Mouse (Mus musculus) ES-Bruce4 (cell line): Measurements from ENCODE around the gene Zcchc17. TPM values are rescaled to one million over a fixed set of nuclear protein-coding genes. Genes with fewer than 3 reads are reported as not detected.

Source experiments
- H3K27ac ChIP-seq: 2 replicates; pipeline ENCODE4 v1.5.1; 2012; ENCODE audit warnings: low read length, inconsistent platforms; ENCODE audit not compliant: insufficient read depth
- H3K27me3 ChIP-seq: 2 replicates; pipeline ENCODE4 v1.6.1; 2012; ENCODE audit warnings: mild to moderate bottlenecking, low read length, inconsistent platforms; ENCODE audit not compliant: control insufficient read depth, poor library complexity, insufficient read depth, severe bottlenecking
- H3K36me3 ChIP-seq: 2 replicates; pipeline ENCODE4 v1.6.1; 2012; ENCODE audit warnings: inconsistent platforms, mild to moderate bottlenecking, low read length, moderate library complexity; ENCODE audit not compliant: control insufficient read depth, poor library complexity, insufficient read depth, severe bottlenecking
- H3K4me1 ChIP-seq: one replicate; pipeline ENCODE4 v1.8.1; 2011; ENCODE audit warnings: low read length; ENCODE audit not compliant: control insufficient read depth, insufficient read depth
- H3K4me3 ChIP-seq: 2 replicates; pipeline ENCODE4 v1.5.1; 2011; ENCODE audit warnings: low read depth, mild to moderate bottlenecking, low read length
- H3K9ac ChIP-seq: 2 replicates; pipeline ENCODE4 v1.6.1; 2012; ENCODE audit warnings: low read depth, mild to moderate bottlenecking, inconsistent platforms; ENCODE audit not compliant: poor library complexity, severe bottlenecking
- H3K9me3 ChIP-seq: replicated peaks from 2 replicates; pipeline ENCODE4 v1.6.1; 2012; ENCODE audit warnings: mild to moderate bottlenecking, low read length, inconsistent platforms; ENCODE audit not compliant: control insufficient read depth, poor library complexity, insufficient read depth, severe bottlenecking
- CTCF ChIP-seq: IDR thresholded peaks from one replicate; pipeline ENCODE4 v1.8.1; 2011; ENCODE audit warnings: low read depth, low read length
- EP300 ChIP-seq: IDR thresholded peaks from 2 replicates; pipeline ENCODE4 v1.6.1; 2011; ENCODE audit warnings: low read depth, low read length; ENCODE audit not compliant: insufficient read depth
- POLR2A ChIP-seq: IDR thresholded peaks from one replicate; pipeline ENCODE4 v1.8.1; 2011; ENCODE audit warnings: low read length; ENCODE audit not compliant: insufficient read depth
- polyA plus RNA-seq: library from polyadenylated mRNA; stranded (reverse); fragments of >200 nt; gene quantifications from 2 replicates; pipeline ENCODE4 v1.2.4, GENCODE M21; 2011; ENCODE audit warnings: low read depth; ENCODE audit not compliant: missing spikeins, insufficient read depth, insufficient read length

Zcchc17 gene
- polyA plus RNA-seq, 1 experiment: 25.1 TPM

GRCm38 (mm10) chr4:130298877-130299628 lies 60.7 kb downstream of the Zcchc17 start:
- no peaks in the 10 kb centered on the region for H3K36me3 ChIP-seq
- peak overlapping the region; percentile 34 for H3K4me3 ChIP-seq
- peak overlapping the region; percentile 20; the same call in 1 of the 2 replicates for H3K9ac ChIP-seq
- no peaks in the 10 kb centered on the region for H3K9me3 ChIP-seq
- H3K27me3 ChIP-seq: no peaks in the 10 kb centered on the region
- no peak overlapping the region for H3K27ac ChIP-seq
- H3K4me1 ChIP-seq: peaks cover 16% of the 10 kb centered on the region
- TF ChIP-seq CTCF (no peak), POLR2A (no peak), EP300 (no peak)

DNA sequence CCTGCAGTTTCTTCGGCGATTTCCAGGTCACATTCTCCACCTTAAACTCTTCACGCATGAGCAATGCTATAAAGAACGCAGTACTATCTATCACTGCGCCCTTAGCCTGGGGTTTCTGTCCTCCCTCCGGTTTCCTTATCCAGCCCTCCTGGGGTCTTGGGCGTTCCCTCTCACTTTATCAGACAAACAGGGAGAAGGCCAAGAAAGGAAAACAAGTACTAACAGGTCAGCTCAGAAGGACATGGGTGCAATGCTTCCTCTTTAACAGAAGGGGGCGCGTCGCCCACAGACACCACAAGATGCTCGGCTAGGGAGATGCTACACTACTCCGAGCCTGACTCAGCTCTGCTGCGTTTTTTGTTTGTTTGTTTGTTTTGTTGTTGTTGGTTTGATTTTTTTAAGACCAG lies 62.6 kb downstream of the Zcchc17 start:
- no peak overlapping the region for H3K4me3 ChIP-seq
- peaks cover 16% of the 10 kb centered on the region for H3K4me1 ChIP-seq
- no peak overlapping the region for H3K9ac ChIP-seq
- peak overlapping the region; percentile 39; the same call in 1 of the 2 replicates for H3K27ac ChIP-seq
- H3K9me3 ChIP-seq: no peaks in the 10 kb centered on the region
- H3K27me3 ChIP-seq: no peaks in the 10 kb centered on the region
- H3K36me3 ChIP-seq: no peaks in the 10 kb centered on the region
- TF ChIP-seq CTCF (peak; percentile 95), POLR2A (no peak), EP300 (peak; percentile 58; the same call in 1 of the 2 replicates)

DNA sequence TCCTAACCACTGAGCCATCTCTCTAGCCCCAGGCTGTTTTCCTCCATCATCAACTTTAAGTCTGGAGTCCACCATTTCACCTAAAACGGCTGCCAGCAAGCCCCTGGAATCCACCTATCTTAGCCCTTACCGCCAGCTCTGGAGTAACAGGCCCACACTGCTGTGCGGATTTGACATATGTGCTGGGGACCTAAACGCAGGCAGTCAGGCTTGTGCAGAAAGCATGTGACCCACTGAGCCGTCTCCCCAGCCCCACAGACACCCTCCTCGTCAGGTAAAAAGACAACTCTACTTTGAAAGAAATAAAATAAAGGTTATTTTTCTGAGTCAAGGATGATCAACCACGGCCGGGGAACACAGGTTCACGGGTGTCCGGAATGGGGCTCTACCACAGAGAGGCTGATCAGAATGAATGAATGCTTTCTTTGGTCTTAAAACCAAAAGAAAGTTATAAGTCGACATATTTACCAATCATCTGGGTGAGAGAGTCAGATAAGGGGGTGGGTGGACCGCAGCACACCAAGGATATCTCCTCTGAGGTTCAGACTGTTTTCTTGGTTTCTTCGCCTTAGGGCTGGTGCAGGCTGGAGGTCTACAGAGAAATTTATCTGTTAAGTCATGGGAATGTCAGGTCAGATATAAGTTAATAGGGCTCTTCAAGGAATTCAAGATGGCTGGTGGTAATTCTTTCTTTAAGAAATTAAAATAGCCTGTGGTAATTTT lies 63.3 kb downstream of the Zcchc17 start:
- H3K36me3 ChIP-seq: no peaks in the 10 kb centered on the region
- no peak for TF ChIP-seq POLR2A
- TF ChIP-seq EP300: no peak
- TF ChIP-seq CTCF: no peak
- peaks cover 12% of the 10 kb centered on the region for H3K4me1 ChIP-seq
- no peak overlapping the region for H3K4me3 ChIP-seq
- no peaks in the 10 kb centered on the region for H3K9me3 ChIP-seq
- no peaks in the 10 kb centered on the region for H3K27me3 ChIP-seq
- H3K27ac ChIP-seq: no peak overlapping the region
- no peak overlapping the region for H3K9ac ChIP-seq

DNA sequence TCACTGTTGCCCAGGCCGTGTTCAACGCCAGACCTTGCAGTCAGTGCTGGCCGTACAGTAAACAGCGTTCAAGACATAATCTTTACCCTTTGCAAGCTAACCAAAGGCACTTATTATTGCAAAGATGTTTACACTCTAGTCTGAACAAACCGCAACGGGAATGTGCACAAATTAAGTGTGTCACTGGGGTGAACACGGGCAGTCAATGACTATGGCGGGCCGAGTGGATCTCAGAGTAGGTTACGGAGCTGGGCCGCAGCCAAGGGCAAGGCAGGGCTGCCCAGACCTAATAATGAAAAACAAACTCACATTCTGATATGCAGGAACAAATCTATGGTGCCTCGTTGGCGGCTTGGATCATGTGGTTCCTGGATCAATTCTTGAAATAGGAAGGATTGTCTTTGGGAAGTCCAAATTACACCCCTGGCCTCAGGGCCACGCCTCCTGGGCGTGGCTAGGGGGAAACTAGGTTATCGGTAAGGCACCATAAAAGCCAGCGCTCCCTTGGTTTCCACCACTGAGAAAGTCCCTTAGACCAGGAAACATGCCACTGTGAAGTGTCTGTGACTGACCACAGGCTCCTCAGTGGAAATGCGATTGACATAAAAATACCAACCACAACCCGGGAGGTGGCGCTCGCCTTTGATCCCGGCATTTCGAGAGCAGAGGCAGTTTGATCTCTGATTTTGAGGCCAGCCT lies 64.5 kb downstream of the Zcchc17 start:
- Histone ChIP-seq H3K27ac (no peak overlapping the region), H3K9me3 (no peaks in the 10 kb centered on the region), H3K27me3 (no peaks in the 10 kb centered on the region), H3K4me3 (peak overlapping the region; percentile 28), H3K9ac (peak overlapping the region; percentile 31), H3K36me3 (no peaks in the 10 kb centered on the region), H3K4me1 (peaks cover 10% of the 10 kb centered on the region)
- TF ChIP-seq CTCF: peak; percentile 34
- TF ChIP-seq EP300: no peak

GRCm38 (mm10) chr4:130294513-130294912 lies 65.2 kb downstream of the Zcchc17 start:
- Histone ChIP-seq H3K4me1 (peaks cover 5% of the 10 kb centered on the region), H3K9ac (no peak overlapping the region; the same call in 1 of the 2 replicates), H3K27ac (no peak overlapping the region), H3K27me3 (no peaks in the 10 kb centered on the region), H3K9me3 (no peaks in the 10 kb centered on the region), H3K36me3 (no peaks in the 10 kb centered on the region), H3K4me3 (no peak overlapping the region)
- no peak for TF ChIP-seq CTCF
- TF ChIP-seq EP300: no peak
- TF ChIP-seq POLR2A: no peak

DNA sequence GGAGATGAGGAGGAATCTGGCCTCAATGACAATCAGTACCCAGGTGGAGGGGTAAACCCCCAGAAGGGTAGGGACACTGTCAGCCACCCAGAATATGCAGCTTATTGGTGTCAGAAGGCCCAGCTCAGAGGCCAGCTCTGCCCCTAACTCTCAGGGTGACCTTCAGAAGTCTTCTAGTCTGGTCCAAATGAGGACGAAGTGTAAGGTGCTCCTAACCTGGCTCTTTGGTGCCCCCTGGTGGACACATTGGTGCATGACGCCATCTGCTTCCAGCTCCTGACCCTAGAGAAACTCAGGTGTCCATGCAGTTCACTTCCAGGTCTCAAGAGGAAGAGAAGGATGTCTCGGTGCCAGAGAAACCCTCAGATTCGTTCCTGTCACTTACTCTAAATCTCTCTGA lies 67.5 kb downstream of the Zcchc17 start:
- H3K4me1 ChIP-seq: no peaks in the 10 kb centered on the region
- no peak overlapping the region for H3K27ac ChIP-seq
- H3K27me3 ChIP-seq: no peaks in the 10 kb centered on the region
- H3K36me3 ChIP-seq: no peaks in the 10 kb centered on the region
- no peak overlapping the region for H3K9ac ChIP-seq
- TF ChIP-seq POLR2A (no peak), CTCF (peak; percentile 97)
- H3K9me3 ChIP-seq: no peaks in the 10 kb centered on the region
- no peak overlapping the region for H3K4me3 ChIP-seq
